Mouse (Mus musculus) small intestine, adult 2 months (tissue): ENCODE results near the gene Pdcd6ip. TPM values are rescaled to one million over a fixed set of nuclear protein-coding genes. Genes with fewer than 3 reads are reported as not detected.
A peak's percentile ranks its signal among the peaks of the same experiment; 100 is the strongest.
"Not testable (repeated sequence)": the region's sequence is repeated elsewhere in the genome, so short reads cannot be mapped to it uniquely, and the experiment has no call there.

ENCODE experiments used
- H3K27ac ChIP-seq: fragments of 200-500 bp; 2 replicates; pipeline ENCODE4 v1.5.1; 2012; ENCODE audit warnings: low read depth, low read length, control low read depth, inconsistent platforms; ENCODE audit not compliant: insufficient read depth
- H3K27me3 ChIP-seq: fragments of 200-500 bp; 2 replicates; pipeline ENCODE4 v1.6.1; 2012; ENCODE audit warnings: mild to moderate bottlenecking, moderate library complexity, low read length, inconsistent platforms; ENCODE audit not compliant: control insufficient read depth, insufficient read depth
- H3K36me3 ChIP-seq: fragments of 200-500 bp; 2 replicates; pipeline ENCODE4 v1.6.1; 2012; ENCODE audit warnings: mild to moderate bottlenecking, low read length, control low read depth, inconsistent platforms; ENCODE audit not compliant: control insufficient read depth, insufficient read depth
- H3K4me1 ChIP-seq: fragments of 200-500 bp; 2 replicates; pipeline ENCODE4 v1.6.1; 2012; ENCODE audit warnings: low read length, inconsistent platforms, mixed read lengths; ENCODE audit not compliant: control insufficient read depth, insufficient read depth, insufficient read length
- H3K4me3 ChIP-seq: fragments of 200-500 bp; 2 replicates; pipeline ENCODE4 v1.5.1; 2012; ENCODE audit warnings: low read depth, mild to moderate bottlenecking, control low read depth, inconsistent platforms, low read length, moderate library complexity
- CTCF ChIP-seq: fragments of 200-500 bp; IDR thresholded peaks from 2 replicates; pipeline ENCODE4 v1.5.1; 2012; ENCODE audit warnings: low read depth, mild to moderate bottlenecking, control low read depth, inconsistent platforms, low read length, moderate library complexity, mixed read lengths; ENCODE audit not compliant: insufficient replicate concordance, insufficient read length; ENCODE audit errors: extremely low read depth
- POLR2A ChIP-seq: fragments of 200-500 bp; IDR thresholded peaks from 2 replicates; pipeline ENCODE4 v1.6.1; 2012; ENCODE audit warnings: low read depth, mild to moderate bottlenecking, control low read depth, inconsistent platforms, low read length, moderate library complexity
- WGBS: fragments of 180-500 bp; shearing (Covaris S2); methylation state at CpG from one replicate; pipeline ENCODE4 v1.1.7; 2018; 5-methylcytosine and 5-hydroxymethylcytosine counted together
- polyA plus RNA-seq: library from polyadenylated mRNA; depleted of rRNA; stranded (reverse); fragments of >200 nt; gene quantifications from 2 replicates; pipeline ENCODE4 v1.2.3, GENCODE M21; 2012

The Pdcd6ip gene
- polyA plus RNA-seq, 1 experiment = 202 TPM

GRCm38 (mm10) chr9:113650787-113651186 lies 57.3 kb downstream of the Pdcd6ip start:
- Histone ChIP-seq H3K4me3 (no peak overlapping the region), H3K36me3 (peaks cover 19% of the 10 kb centered on the region), H3K27me3 (no peaks in the 10 kb centered on the region), H3K4me1 (no peaks in the 10 kb centered on the region), H3K27ac (no peak overlapping the region)
- 43% methylated on average over 8 of the region's 8 CpGs for WGBS
- TF ChIP-seq CTCF (no peak), POLR2A (no peak)

- H3K27ac ChIP-seq, H3K27me3 ChIP-seq, H3K4me1 ChIP-seq, H3K36me3 ChIP-seq, H3K4me3 ChIP-seq: not testable (repeated sequence)
- WGBS = 72% methylated on average over 8 of the region's 8 CpGs
These were observed 58.8 kb downstream of the Pdcd6ip start for GRCm38 (mm10) chr9:113649211-113649610.

DNA sequence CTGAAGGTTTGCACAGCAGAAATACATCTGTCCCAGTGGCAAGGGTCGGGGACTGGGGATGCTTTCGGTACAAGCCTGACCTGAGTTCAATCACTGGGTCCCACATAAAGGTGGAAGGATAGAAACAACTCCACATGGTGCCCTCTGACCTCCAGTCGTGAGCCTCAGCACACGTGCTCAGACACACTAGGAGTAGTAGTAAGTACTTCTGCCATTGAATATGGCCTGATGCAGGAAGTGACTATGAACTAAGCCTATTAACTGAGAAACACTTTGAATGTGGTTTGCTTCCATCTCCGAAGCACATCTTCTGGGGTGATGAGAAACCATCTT lies 62.3 kb downstream of the Pdcd6ip start:
- Histone ChIP-seq H3K4me3 (no peak overlapping the region), H3K4me1 (no peaks in the 10 kb centered on the region), H3K36me3 (no peaks in the 10 kb centered on the region), H3K27me3 (no peaks in the 10 kb centered on the region), H3K27ac (no peak overlapping the region)
- TF ChIP-seq POLR2A (no peak), CTCF (no peak)
- 35% methylated on average over 5 of the region's 5 CpGs for WGBS

- WGBS = 30% methylated on average over 9 of the region's 11 CpGs
- TF ChIP-seq POLR2A (no peak), CTCF (peak; percentile 40; the same call in 1 of the 2 replicates)
These were observed 62.8 kb downstream of the Pdcd6ip start for GRCm38 (mm10) chr9:113645153-113645836.

DNA sequence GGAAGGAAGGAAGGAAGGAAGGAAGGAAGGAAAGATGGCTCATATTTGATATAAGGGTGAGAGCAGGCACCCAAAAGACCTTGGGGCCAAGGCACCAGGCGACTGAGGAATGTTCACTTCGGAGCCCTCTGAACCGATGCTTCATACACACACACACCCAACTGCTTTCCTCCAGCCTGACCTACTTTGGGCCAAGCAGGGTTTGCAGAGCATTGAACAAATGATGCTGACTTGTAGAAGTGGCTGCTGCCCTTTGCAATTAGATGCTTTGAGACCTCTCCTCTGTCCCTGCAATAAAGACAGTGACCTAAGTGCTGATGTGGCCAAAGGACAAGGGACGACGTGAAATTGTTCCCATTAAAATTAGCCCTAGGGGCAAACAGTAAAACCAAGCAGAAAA lies 63.4 kb downstream of the Pdcd6ip start:
- Histone ChIP-seq H3K4me3 (no peak overlapping the region), H3K27me3 (no peaks in the 10 kb centered on the region), H3K27ac (no peak overlapping the region), H3K4me1 (no peaks in the 10 kb centered on the region), H3K36me3 (no peaks in the 10 kb centered on the region)
- 56% methylated on average over 5 of the region's 5 CpGs for WGBS
- no peak for TF ChIP-seq POLR2A

More at GRCm38 (mm10) chr9:113645153-113645836, 62.8 kb downstream of the Pdcd6ip start:
- no peak overlapping the region for H3K4me3 ChIP-seq
- no peaks in the 10 kb centered on the region for H3K36me3 ChIP-seq
- no peak overlapping the region for H3K27ac ChIP-seq
- no peaks in the 10 kb centered on the region for H3K4me1 ChIP-seq
- no peaks in the 10 kb centered on the region for H3K27me3 ChIP-seq

DNA sequence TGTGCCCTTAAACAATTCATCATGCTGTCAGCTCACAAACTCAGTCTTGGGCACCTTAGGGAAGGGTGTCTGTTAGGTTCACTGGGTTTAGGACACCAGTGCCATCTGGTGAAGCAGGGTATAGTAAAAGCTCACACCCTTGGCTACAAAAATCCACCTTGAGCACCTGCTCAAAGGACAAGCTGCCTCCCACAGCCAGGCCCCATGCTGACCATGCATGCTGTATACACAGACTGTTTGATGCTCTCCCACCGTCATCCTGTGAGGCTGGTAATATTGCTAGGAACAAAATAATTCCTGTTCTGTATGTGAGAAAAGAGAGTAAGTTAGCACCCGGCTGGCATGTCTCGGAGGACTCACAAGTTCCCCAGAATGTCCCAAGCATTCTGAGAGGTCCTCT lies 64.0 kb downstream of the Pdcd6ip start:
- WGBS = 83% methylated on average over 3 of the region's 3 CpGs
- Histone ChIP-seq H3K36me3 (no peaks in the 10 kb centered on the region), H3K4me3 (no peak overlapping the region), H3K27me3 (no peaks in the 10 kb centered on the region), H3K27ac (no peak overlapping the region), H3K4me1 (no peaks in the 10 kb centered on the region)
- no peak for TF ChIP-seq CTCF
- no peak for TF ChIP-seq POLR2A

GRCm38 (mm10) chr9:113643669-113644068 lies 64.4 kb downstream of the Pdcd6ip start:
- no peaks in the 10 kb centered on the region for H3K4me1 ChIP-seq
- 84% methylated on average over 15 of the region's 15 CpGs for WGBS
- H3K27ac ChIP-seq = no peak overlapping the region
- H3K27me3 ChIP-seq = no peaks in the 10 kb centered on the region
- H3K4me3 ChIP-seq = no peak overlapping the region
- TF ChIP-seq POLR2A = no peak
- no peak for TF ChIP-seq CTCF
- H3K36me3 ChIP-seq = no peaks in the 10 kb centered on the region

DNA sequence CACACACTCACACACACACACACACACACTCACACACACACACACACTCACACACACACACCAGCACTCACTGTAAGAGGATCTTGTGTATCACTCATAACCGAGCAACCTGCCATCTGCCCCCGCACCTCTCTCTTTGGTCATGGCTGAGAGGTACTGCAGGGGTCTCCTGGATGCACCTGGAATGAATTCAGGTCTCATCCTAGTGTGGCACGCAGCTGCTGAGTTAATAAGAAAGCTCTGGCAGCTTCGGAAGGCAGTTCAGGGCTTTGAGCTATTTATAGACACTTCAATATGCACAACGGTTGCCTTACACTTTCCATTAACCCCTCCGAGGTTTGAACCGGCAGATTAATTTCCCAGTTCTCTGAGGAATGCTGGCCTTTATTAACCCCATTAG lies 73.1 kb downstream of the Pdcd6ip start:
- no peak for TF ChIP-seq POLR2A
- TF ChIP-seq CTCF = no peak
- H3K4me3 ChIP-seq = no peak overlapping the region
- no peak overlapping the region for H3K27ac ChIP-seq
- H3K36me3 ChIP-seq = no peaks in the 10 kb centered on the region
- WGBS = 50% methylated on average over 7 of the region's 7 CpGs
- H3K4me1 ChIP-seq = no peaks in the 10 kb centered on the region
- H3K27me3 ChIP-seq = no peaks in the 10 kb centered on the region
